Mouse (Mus musculus): ENCODE data around the gene Six5.
A peak's percentile ranks its signal among the peaks of the same experiment; 100 is the strongest.

Gene Six5

DNA sequence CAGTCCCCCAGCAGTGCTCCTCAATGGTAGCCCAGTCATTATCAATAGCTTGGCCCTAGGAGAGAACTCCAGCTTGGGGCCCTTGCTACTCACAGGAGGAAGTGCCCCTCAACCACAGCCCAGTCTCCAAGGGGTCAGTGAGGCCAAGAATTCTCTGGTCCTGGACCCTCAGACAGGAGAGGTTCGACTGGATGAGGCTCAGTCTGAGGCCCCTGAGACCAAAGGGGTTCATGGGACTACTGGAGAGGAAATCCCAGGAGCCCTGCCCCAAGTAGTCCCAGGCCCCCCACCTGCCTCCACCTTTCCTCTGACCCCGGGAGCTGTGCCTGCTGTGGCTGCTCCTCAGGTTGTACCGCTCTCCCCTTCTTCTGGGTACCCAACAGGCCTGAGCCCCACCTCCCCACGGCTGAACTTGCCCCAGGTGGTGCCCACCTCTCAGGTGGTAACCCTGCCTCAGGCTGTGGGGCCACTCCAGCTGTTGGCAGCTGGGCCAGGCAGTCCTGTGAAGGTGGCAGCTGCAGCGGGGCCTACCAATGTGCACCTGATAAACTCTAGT lies 2.1 kb downstream of the Six5 start:
- DNase-seq (ENCODE audit: low spot score in 2 of 2): no peak

- DNase-seq (ENCODE audit: low spot score in 2 of 2): no peak
Measured at GRCm38 (mm10) chr7:19097217-19097616, 2.8 kb downstream of the Six5 start.

DNA sequence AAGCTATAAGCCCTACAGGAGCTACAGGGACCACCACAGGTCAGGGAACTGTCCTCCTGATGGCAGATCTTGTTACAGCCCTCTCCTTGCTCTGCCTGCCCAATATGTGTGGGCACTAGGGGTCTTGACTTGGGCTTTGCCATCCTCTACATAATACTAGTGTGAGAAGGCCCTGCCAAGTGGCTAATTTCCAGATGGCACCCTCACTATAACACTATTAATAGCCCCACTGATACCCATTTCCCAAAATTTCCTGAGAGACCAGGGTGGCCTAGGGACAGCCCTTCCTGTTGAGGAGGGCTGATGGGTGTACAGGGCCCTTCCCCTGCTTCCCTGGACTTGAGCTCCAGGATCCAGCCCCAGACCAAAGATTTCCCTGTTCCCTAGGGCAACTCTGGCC lies 3.5 kb downstream of the Six5 start:
- no peak for DNase-seq (ENCODE audit: low spot score in 2 of 2)

DNA sequence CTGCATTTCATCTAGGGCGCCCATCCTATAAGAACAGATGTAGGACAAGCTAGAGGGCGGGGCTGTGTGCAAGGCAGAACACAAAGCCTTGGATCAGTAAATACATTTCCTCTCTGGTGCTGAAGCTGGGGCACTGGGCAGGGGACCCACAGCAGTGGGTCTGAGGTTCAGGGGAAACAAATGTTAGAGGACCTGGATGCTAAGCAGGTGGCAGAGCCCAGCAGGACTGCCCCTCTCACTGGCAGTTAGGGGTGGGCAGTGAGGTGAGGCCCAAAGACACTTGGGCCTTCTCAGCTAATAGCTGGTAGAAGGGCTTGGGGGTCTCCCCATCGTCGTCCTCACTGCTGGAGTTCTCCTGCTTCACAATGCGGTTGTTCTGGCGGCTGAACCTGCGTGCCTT lies 4.4 kb downstream of the Six5 start:
- DNase-seq (ENCODE audit: low spot score in 2 of 2): no peak

GRCm38 (mm10) chr7:19100290-19100689 lies 5.9 kb downstream of the Six5 start:
- DNase-seq (ENCODE audit: low spot score in 2 of 2): no peak

DNA sequence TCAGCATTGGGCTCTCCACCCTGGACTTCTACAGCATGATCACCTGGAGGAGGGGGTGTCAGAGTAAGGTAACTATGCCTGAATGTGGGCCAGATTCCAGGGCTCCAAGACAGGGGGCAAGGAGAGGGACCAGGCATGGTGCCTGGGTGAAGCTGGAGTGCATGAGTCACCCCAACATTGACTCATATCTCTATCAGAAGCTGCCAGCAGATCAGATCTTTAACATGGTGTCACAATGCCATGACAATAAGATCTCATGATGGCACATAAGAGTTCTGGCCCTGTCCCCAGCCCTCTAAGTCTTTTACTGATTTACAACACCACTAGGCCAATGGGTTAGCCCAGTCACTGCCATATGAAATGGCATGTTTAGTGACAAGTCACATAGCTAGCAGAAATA lies 9.3 kb downstream of the Six5 start:
- no peak for DNase-seq (ENCODE audit: low spot score in 2 of 2)

DNA sequence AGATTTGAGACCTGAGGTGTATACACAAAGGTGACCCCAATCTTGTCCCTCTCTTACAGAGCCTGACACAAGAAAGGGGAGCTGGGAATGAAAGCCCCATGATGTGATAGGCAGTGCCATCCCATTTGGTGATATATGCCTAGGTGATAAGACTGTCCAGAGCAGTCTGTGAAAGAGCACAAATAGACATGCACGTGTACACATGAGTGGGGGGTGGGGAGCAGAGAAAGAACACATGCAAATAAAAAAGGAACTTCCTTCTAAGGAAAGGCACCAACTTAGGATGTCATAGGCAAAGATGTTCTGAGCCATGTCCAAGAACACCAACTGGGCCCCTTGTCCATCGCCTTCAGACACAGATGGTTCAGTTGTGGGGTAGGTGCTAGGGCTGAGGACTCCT lies 10.1 kb downstream of the Six5 start:
- no peak for DNase-seq (ENCODE audit: low spot score in 2 of 2)

DNA sequence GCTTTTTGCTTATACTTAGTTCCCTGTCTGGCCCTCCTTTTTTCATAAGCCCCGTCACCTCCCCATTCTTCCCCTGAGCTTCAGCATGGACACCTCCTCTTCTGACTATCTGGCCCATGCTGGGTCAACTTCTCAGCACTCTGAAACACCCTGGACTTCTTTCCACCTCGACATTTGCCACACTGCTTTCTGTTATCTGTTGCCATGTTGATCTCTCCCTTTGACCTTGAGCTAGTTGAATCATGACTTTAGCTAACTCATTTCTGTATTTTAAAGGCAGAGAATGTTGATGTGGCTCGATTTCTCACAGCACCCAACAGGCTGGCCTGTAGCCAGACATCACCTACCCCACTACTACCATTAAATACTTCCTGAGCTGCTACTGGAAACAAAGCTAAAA lies 13.0 kb downstream of the Six5 start:
- DNase-seq (ENCODE audit: low spot score in 2 of 2): no peak

DNA sequence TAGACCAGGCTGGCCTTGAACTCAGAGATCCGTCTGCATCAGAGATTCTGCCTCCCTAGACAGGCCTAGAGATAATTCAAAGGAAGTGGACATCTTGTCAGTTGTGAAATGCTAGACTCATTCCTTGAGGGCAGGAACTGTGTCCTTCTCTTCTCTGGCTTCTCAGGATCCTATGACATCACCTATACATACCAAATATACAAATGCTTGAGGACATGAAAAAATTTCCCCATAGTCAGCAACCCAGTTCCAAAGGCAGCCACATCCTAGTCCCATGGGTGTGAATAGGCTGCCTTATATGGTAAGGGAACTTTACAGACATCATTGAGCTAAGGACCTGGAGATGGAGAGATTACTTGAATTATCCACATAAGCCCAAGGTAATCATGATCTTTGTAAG lies 15.2 kb downstream of the Six5 start:
- no peak for DNase-seq (ENCODE audit: low spot score in 2 of 2)

DNA sequence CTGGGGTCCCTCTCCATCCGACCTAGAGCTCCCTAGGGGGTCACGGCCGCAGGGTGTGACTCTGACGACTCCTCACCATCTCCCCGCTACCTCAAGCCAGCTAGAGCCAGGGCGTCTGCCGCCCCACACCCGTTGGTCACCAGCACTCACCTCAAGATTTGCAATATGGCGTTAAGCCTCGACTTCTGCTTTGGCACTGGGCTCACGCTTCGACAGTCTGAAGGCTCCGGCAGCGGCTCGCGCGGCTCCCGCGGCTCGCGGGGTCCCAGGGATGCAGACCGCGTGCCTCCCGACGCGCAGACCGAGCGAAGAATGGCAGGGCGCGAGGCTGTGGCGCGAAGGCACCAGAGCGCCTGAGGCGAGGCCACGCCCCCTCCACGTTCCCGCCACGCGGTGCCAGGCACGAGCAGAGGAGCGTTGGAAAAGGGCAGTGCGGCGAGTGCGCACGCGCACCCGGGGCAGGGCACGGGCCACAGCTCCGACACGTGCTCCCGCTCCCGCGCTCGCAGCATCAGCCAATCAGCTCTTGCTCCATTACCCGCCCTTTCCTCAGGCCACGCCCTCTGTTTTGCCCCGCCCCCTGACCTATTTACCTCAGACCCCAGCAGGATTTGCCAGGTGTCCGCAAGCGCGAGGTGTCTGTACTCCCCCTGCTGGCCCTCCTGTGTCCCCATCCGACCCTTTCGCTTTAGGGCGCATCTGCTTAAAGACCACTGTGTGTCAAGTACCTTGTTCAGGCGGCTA lies 23.8 kb downstream of the Six5 start, which contains the start of gene Gm4969:
Gene Gm4969, minus strand, starts transcription at position 341 of the 744 bp plus-strand sequence.
- peak in 1 of 2 experiments; percentile 43 for DNase-seq (ENCODE audit: low spot score in 2 of 2)

GRCm38 (mm10) chr7:19119083-19119482 lies 24.7 kb downstream of the Six5 start:
- no peak for DNase-seq (ENCODE audit: low spot score in 2 of 2)

- DNase-seq (ENCODE audit: low spot score in 2 of 2): peak; percentile 89 to 92
Measured at GRCm38 (mm10) chr7:19119631-19120429, 25.4 kb downstream of the Six5 start, which contains the start of gene Fbxo46. Fbxo46 (plus strand) TSS chr7:19119859.

GRCm38 (mm10) chr7:19121686-19122085 lies 27.3 kb downstream of the Six5 start:
- no peak for DNase-seq (ENCODE audit: low spot score in 2 of 2)

- DNase-seq (ENCODE audit: low spot score in 2 of 2): no peak
Measured at GRCm38 (mm10) chr7:19124713-19125112, 30.3 kb downstream of the Six5 start.

GRCm38 (mm10) chr7:19127744-19128143 lies 33.4 kb downstream of the Six5 start:
- DNase-seq (ENCODE audit: low spot score in 2 of 2): no peak

GRCm38 (mm10) chr7:19129396-19129795 lies 35.0 kb downstream of the Six5 start:
- no peak for DNase-seq (ENCODE audit: low spot score in 2 of 2)

DNA sequence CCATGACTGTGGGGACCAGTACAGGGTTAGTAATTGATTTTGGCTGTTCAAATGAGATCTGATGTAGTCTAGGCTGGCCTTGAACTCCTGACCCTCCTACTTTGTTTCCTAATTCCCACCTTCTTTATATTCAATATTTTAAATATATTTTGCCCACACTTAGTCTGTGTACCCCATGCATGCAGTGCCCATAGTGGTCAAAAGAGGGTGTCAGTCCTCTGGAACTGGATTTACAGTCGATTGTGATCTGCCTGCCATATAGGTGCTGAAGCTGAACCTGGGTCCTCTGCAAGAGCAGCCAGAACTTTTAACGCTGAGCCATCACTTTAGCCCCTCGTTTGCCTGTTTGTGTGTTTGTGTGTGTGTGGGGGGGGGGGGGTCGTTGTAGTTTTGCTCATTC lies 36.3 kb downstream of the Six5 start:
- no peak for DNase-seq (ENCODE audit: low spot score in 2 of 2)

DNA sequence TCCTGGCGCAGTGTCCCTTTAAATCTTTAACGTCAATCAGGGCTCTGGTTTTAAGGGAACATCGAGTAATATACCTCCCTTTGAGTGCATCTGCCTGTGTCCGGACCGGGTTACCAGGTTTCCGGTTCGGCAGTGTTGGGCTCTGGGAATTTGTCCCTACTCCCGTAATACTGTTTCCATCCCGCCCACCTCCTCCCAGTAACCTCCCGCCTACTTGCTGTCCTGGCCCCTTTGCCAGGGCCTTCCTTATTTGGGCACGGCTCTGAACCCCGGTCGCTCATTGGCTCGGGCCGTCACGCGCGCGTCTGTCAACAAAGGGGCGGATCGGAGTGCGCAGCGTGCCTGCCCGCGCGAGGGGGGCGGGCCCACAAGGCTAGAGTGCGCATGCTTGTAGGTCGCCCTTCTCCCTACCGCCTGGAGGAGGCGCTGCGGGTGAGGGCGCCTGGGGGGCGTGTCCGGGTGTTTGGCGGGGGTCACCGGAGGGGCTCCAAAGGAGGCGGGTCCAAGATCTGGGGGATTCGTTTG lies 37.0 kb downstream of the Six5 start:
- DNase-seq (ENCODE audit: low spot score in 2 of 2): peak; percentile 94 to 98

GRCm38 (mm10) chr7:19136168-19136567 lies 41.8 kb downstream of the Six5 start:
- DNase-seq (ENCODE audit: low spot score in 2 of 2): no peak

DNA sequence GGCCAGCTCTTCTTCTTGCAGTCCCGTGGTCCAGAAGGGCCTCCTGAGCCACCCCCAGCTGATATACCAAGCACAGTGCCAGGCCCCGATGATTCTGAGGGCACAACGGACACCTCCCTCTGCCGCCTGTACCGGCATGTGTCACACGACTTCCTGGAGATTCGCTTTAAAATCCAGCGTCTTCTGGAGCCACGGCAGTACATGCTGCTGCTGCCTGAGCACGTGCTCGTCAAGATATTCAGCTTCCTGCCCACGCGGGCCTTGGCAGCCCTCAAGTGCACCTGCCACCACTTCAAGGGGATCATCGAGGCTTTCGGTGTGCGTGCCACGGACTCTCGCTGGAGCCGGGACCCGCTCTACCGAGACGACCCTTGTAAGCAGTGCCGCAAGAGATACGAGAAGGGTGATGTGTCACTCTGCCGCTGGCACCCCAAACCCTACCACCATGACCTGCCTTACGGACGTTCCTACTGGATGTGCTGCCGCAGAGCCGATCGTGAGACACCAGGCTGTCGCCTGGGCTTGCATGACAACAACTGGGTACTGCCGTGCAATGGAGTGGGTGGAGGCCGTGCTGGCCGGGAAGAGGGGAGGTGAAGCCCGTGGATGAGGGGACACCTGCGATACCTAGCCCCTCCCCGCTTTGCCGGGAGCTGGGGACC lies 42.4 kb downstream of the Six5 start:
- DNase-seq (ENCODE audit: low spot score in 2 of 2): no peak

DNA sequence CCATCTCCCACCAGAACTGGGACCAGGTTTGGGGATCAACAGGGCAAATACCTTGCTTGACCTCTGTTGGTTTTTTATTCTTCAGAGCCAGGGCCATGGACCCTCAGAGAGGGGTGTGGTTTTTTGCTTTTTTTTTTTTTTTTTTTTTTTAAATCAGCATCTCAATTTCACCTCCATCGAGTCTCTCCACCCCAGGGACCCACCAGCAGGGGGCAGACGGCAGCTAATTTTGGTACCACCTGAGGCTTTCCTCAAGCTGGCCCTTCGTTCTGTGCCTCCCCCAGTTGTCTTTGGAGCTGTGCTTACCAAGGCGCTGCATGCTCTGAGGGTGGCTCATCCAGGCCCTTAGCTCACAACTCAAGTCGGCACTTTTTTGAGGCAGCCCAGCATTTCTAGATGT lies 43.0 kb downstream of the Six5 start:
- peak in 1 of 2 experiments; percentile 45 for DNase-seq (ENCODE audit: low spot score in 2 of 2)

GRCm38 (mm10) chr7:19146793-19147192 lies 52.4 kb downstream of the Six5 start:
- no peak for DNase-seq (ENCODE audit: low spot score in 2 of 2)

Measured in urinary bladder, postnatal 36 days (tissue).